ENCODE assay signal across 23 mouse cellular contexts in genomic region chr7:68712928-68713327, GRCm38 (mm10). TPM values are rescaled to one million over a fixed set of nuclear protein-coding genes. Genes with fewer than 3 reads are reported as not detected.
A peak's percentile ranks its signal among the peaks of the same experiment; 100 is the strongest.
DNase-seq lines count a peak whose midpoint lies in the region; ATAC-seq lines count a peak whose summit lies in the region.
"Had no signal": no experiment of that assay in that cellular context is flagged by ENCODE, and none has a peak within 500 bp of the region (broad histone marks: within the 10 kb centered on the region; RNA-seq: fewer than 3 reads in every experiment).

No protein-coding gene starts in this region.

- peaks cover 3% of the 10 kb centered on the region; the same call in 1 of the 2 replicates for H3K4me1 ChIP-seq in liver, embryonic 16.5 days (ENCODE audit: control insufficient read depth, low read depth, low read length)
- H3K4me1 ChIP-seq in liver, embryonic 11.5 days (replicated peaks; ENCODE audit: control insufficient read depth, insufficient read depth, low read length): no peaks in the 10 kb centered on the region
- H3K4me1 ChIP-seq: megakaryocyte, embryonic 14.5 days had no signal

- H3K4me2 ChIP-seq in liver, embryonic 16.5 days (ENCODE audit: low read depth, low read length): no peak overlapping the region
- no peak overlapping the region for H3K4me2 ChIP-seq in liver, embryonic 11.5 days
- H3K4me2 ChIP-seq: embryonic facial prominence, embryonic 12.5 days; forebrain, embryonic 13.5 days; intestine, embryonic 15.5 days; limb, embryonic 13.5 days; midbrain, embryonic 13.5 days had no signal

- H3K27ac ChIP-seq in liver, embryonic 16.5 days (ENCODE audit: low read length): no peak overlapping the region
- H3K27ac ChIP-seq in liver, embryonic 11.5 days (ENCODE audit: low read depth, low read length): no peak overlapping the region
- H3K27ac ChIP-seq: embryonic facial prominence, embryonic 12.5 days; forebrain, embryonic 13.5 days; gastrocnemius, adult 2 months; hindbrain, embryonic 10.5 days; intestine, embryonic 15.5 days; limb, embryonic 13.5 days; midbrain, embryonic 13.5 days had no signal

- no peaks in the 10 kb centered on the region for H3K9me3 ChIP-seq in liver, embryonic 16.5 days (replicated peaks; ENCODE audit: control insufficient read depth, low read length)
- no peaks in the 10 kb centered on the region for H3K9me3 ChIP-seq in liver, embryonic 11.5 days (ENCODE audit: control insufficient read depth, low read length)
- H3K9me3 ChIP-seq: embryonic facial prominence, embryonic 12.5 days; forebrain, embryonic 13.5 days; hindbrain, embryonic 10.5 days; intestine, embryonic 15.5 days; limb, embryonic 13.5 days; megakaryocyte, embryonic 14.5 days; midbrain, embryonic 13.5 days had no signal

- peak; percentile 60 for DNase-seq in adrenal gland, adult 2 months
- DNase-seq in adrenal gland, postnatal 4 days (ENCODE audit: low spot score in 2 of 2): no peak
- DNase-seq in liver, embryonic 11.5 days (ENCODE audit: low spot score): no peak
- peak; percentile 11 for DNase-seq in NIH3T3 (ENCODE audit: low read depth)
- DNase-seq in fibroblast of lung, adult 2 months (ENCODE audit: low read depth): peak; percentile 2
- DNase-seq in urinary bladder, postnatal 10 days (ENCODE audit: low spot score): no peak
- no peak for DNase-seq in layer of hippocampus, adult 9-11 months
- DNase-seq: cerebellum, adult 11-12 months; gastrocnemius, adult 2 months; kidney, adult 8-10 months; kidney, postnatal 10 days; retina, postnatal 1 day; right cerebral cortex, postnatal 25 days; spleen, adult 18-20 months had no signal

- H3K4me3 ChIP-seq in liver, embryonic 16.5 days (ENCODE audit: low read depth, low read length): no peak overlapping the region
- no peak overlapping the region for H3K4me3 ChIP-seq in liver, embryonic 11.5 days (ENCODE audit: low read depth, low read length)
- H3K4me3 ChIP-seq: embryonic facial prominence, embryonic 12.5 days; forebrain, embryonic 13.5 days; gastrocnemius, adult 2 months; hindbrain, embryonic 10.5 days; intestine, embryonic 15.5 days; limb, embryonic 13.5 days; megakaryocyte, embryonic 14.5 days; midbrain, embryonic 13.5 days had no signal

- H3K27me3 ChIP-seq in liver, embryonic 16.5 days (ENCODE audit: control insufficient read depth, insufficient read depth, low read depth, low read length): no peaks in the 10 kb centered on the region
- no peaks in the 10 kb centered on the region for H3K27me3 ChIP-seq in liver, embryonic 11.5 days (replicated peaks; ENCODE audit: control insufficient read depth, insufficient read depth, low read length)
- H3K27me3 ChIP-seq: embryonic facial prominence, embryonic 12.5 days; forebrain, embryonic 13.5 days; intestine, embryonic 15.5 days; limb, embryonic 13.5 days; megakaryocyte, embryonic 14.5 days; midbrain, embryonic 13.5 days had no signal

- 56% methylated on average over 1 of the region's 1 CpGs for WGBS in liver, embryonic 16.5 days (ENCODE audit: insufficient replicate concordance)
- 69% methylated on average over 1 of the region's 1 CpGs for WGBS in liver, embryonic 11.5 days

- H3K36me3 ChIP-seq in liver, embryonic 16.5 days (ENCODE audit: control insufficient read depth, insufficient read depth): no peaks in the 10 kb centered on the region
- no peaks in the 10 kb centered on the region for H3K36me3 ChIP-seq in liver, embryonic 11.5 days (ENCODE audit: control insufficient read depth, insufficient read depth, low read length)
- H3K36me3 ChIP-seq: embryonic facial prominence, embryonic 12.5 days; hindbrain, embryonic 10.5 days; intestine, embryonic 15.5 days; limb, embryonic 13.5 days; midbrain, embryonic 13.5 days had no signal

- no peak overlapping the region for H3K9ac ChIP-seq in liver, embryonic 16.5 days (ENCODE audit: low read depth, low read length)
- no peak overlapping the region for H3K9ac ChIP-seq in liver, embryonic 11.5 days (ENCODE audit: low read depth, low read length)
- H3K9ac ChIP-seq: embryonic facial prominence, embryonic 12.5 days; forebrain, embryonic 13.5 days; intestine, embryonic 15.5 days; limb, embryonic 13.5 days; midbrain, embryonic 13.5 days had no signal

- peak; percentile 76 for ATAC-seq in liver, embryonic 16.5 days (ENCODE audit: low read depth)
- no peak for ATAC-seq in liver, embryonic 11.5 days (replicated peaks; ENCODE audit: low FRiP score)
- ATAC-seq: hindbrain, embryonic 16.5 days; intestine, embryonic 15.5 days; midbrain, embryonic 13.5 days had no signal

RNA-seq across cellular contexts. Expression of gene Arrdc4, which starts 36.1 kb away (rescaled TPM):
- 10 to 100 TPM; 11.4 to 18.2 TPM for total RNA-seq in adrenal gland, adult 2 months (2021)
- 5.0 and 8.4 TPM in 2 replicates for polyA plus RNA-seq in adrenal gland, adult 2 months (2012; rRNA removed)
- total RNA-seq in adrenal gland, postnatal 4 days (2021): 10 to 100 TPM; 42.6 to 45.7 TPM
- 2.7 and 3.5 TPM in 2 replicates for polyA plus RNA-seq in liver, embryonic 16.5 days (2015; fragmentation: Nextera tagmentation; extraction: Ambion mirVana)
- polyA plus RNA-seq in liver, embryonic 11.5 days (2014; fragmentation: Nextera tagmentation; extraction: Ambion mirVana): 8.1 and 8.5 TPM in 2 replicates

Comparison
In these comparisons a context has a peak if more than half of its experiments do, and no peak if none do; other contexts are left out.
1. DNase-seq: peak in adrenal gland, adult 2 months (single experiment), NIH3T3 (single experiment) and fibroblast of lung, adult 2 months (single experiment); none in adrenal gland, postnatal 4 days (0 of 2), liver, embryonic 11.5 days (single experiment), urinary bladder, postnatal 10 days (single experiment) and layer of hippocampus, adult 9-11 months (single experiment).